Mouse (Mus musculus) ES-E14 (cell line): ENCODE results near the gene Socs2.

Experiments used
- CHD2 ChIP-seq: IDR thresholded peaks from 2 replicates; pipeline ENCODE4 v1.6.1; 2014; ENCODE audit warnings: mild to moderate bottlenecking, low read depth, low read length, inconsistent platforms
- HCFC1 ChIP-seq: IDR thresholded peaks from 2 replicates; pipeline ENCODE4 v1.6.1; 2012; ENCODE audit warnings: low read length, inconsistent platforms, borderline replicate concordance; ENCODE audit not compliant: insufficient read depth
- MAFK ChIP-seq: IDR thresholded peaks from 2 replicates; pipeline ENCODE4 v1.6.1; 2014; ENCODE audit warnings: mild to moderate bottlenecking, low read depth, low read length, inconsistent platforms; ENCODE audit not compliant: insufficient read depth
- ZC3H11A ChIP-seq: IDR thresholded peaks from 2 replicates; pipeline ENCODE4 v1.6.1; 2012; ENCODE audit warnings: low read depth, mild to moderate bottlenecking, inconsistent platforms, low read length, borderline replicate concordance
- ZNF384 ChIP-seq: IDR thresholded peaks from 2 replicates; pipeline ENCODE4 v1.6.1; 2012; ENCODE audit warnings: low read depth, low read length, inconsistent platforms

DNA sequence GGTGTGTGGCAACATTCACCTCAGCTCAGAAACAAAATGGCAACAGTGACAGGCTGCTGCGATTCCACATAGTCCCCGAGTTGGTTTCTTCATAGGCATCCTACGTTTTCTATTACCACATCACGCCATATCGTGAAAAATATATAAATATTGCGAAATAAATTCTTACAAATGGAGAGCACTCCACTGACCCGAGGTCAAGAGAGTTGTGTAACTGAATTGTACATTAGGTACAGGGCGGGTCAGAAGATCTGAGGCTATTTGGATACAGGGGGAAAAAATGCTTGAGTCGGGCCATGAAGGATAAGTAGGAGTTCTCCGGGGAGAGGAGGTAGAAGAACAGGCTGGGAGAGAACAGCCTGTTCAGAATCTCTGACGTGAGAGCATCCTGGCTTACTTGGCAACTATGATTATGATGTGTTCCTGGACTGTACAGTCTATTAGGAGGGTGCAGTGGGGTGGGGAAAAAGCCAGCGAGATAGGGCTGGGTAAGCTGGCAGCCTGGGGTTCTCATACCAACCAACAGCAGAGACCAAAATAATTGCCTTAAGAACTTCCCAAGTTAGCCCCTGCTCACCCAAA lies 55.6 kb downstream of the Socs2 start:
- TF ChIP-seq ZC3H11A (no peak), MAFK (no peak), HCFC1 (no peak), ZNF384 (no peak), CHD2 (no peak)
